Mouse (Mus musculus): ENCODE measurements at regions not wholly inside any gene's neighbourhood (a gene's known extent, or its start where the extent isn't known, plus 50 kb on each side); places are given as distances from the start of the nearest gene placed in this dataset.

- DNase-seq (ENCODE audit: low read depth, low spot score) = no peak
These were observed 465.5 kb downstream of the Pros1 start for GRCm38 (mm10) chr16:63319602-63320001.

- no peak for DNase-seq (ENCODE audit: low read depth, low spot score)
These were observed 497.5 kb downstream of the Pros1 start for GRCm38 (mm10) chr16:63351511-63352125.

- no peak for DNase-seq (ENCODE audit: low read depth, low spot score)
These were observed 494.1 kb downstream of the Epha3 start for GRCm38 (mm10) chr16:63369868-63370267.

- no peak for DNase-seq (ENCODE audit: low read depth, low spot score)
These were observed 492.7 kb downstream of the Epha3 start for GRCm38 (mm10) chr16:63371275-63371674.

GRCm38 (mm10) chr16:63404976-63405375 lies 459.0 kb downstream of the Epha3 start:
- no peak for DNase-seq (ENCODE audit: low read depth, low spot score)

- no peak for DNase-seq (ENCODE audit: low read depth, low spot score)
These were observed 451.3 kb downstream of the Epha3 start for GRCm38 (mm10) chr16:63412656-63413055.

GRCm38 (mm10) chr16:63452301-63452700 lies 411.7 kb downstream of the Epha3 start:
- DNase-seq (ENCODE audit: low read depth, low spot score) = no peak

- no peak for DNase-seq (ENCODE audit: low read depth, low spot score)
These were observed 397.4 kb downstream of the Epha3 start for GRCm38 (mm10) chr16:63466615-63467014.

- DNase-seq (ENCODE audit: low read depth, low spot score) = no peak
These were observed 395.1 kb downstream of the Epha3 start for GRCm38 (mm10) chr16:63468851-63469250.
